Mouse (Mus musculus): ENCODE measurements around the gene Sdsl. TPM values are rescaled to one million over a fixed set of nuclear protein-coding genes. Genes with fewer than 3 reads are reported as not detected.
"Not testable (repeated sequence)": the region's sequence is repeated elsewhere in the genome, so short reads cannot be mapped to it uniquely, and the experiment has no call there.

Sdsl gene
- polyA plus RNA-seq, 1 experiment: 0.69 TPM

- H3K4me3 ChIP-seq (ENCODE audit: insufficient read depth, poor library complexity, severe bottlenecking): no peak overlapping the region
- peaks cover 25% of the 10 kb centered on the region for H3K79me2 ChIP-seq (ENCODE audit: control insufficient read depth, insufficient read depth)
Observed at GRCm38 (mm10) chr5:120505368-120505767, 32.8 kb upstream of the Sdsl start.

GRCm38 (mm10) chr5:120503144-120503795 lies 30.7 kb upstream of the Sdsl start, which contains the start of gene Plbd2:
Gene Plbd2 (minus strand): TSS chr5:120503625.
- Histone ChIP-seq H3K27me3 (ENCODE audit: control insufficient read depth, insufficient read depth, insufficient read length) (no peaks in the 10 kb centered on the region), H3K4me3 (ENCODE audit: insufficient read depth, poor library complexity, severe bottlenecking) (peak within 1 kb of the TSS; percentile 64), H3K79me3 (ENCODE audit: low read depth) (peaks cover 14% of the 10 kb centered on the region), H3K36me3 (ENCODE audit: control insufficient read depth, insufficient read depth) (no peaks in the 10 kb centered on the region), H3ac (ENCODE audit: control insufficient read depth, insufficient read length, low read depth) (peak within 1 kb of the TSS; percentile 73), H3K79me2 (ENCODE audit: control insufficient read depth, insufficient read depth) (peaks cover 25% of the 10 kb centered on the region)
- TF ChIP-seq CEBPB (IDR thresholded peaks at IDR 0.05; ENCODE audit: low read depth): no peak
- TF ChIP-seq CTCF (IDR thresholded peaks at IDR 0.05; ENCODE audit: control insufficient read depth, insufficient read depth, insufficient read length): no peak
- no peak for TF ChIP-seq FOSL1 (IDR thresholded peaks at IDR 0.05; ENCODE audit: insufficient read depth, low read length, poor library complexity, severe bottlenecking)
- TF ChIP-seq MYOD1 (IDR thresholded peaks at IDR 0.05; ENCODE audit: control insufficient read depth, insufficient read length, low read depth): no peak
- TF ChIP-seq USF1 (IDR thresholded peaks at IDR 0.05; ENCODE audit: low read depth): peak; percentile 81
- no peak for TF ChIP-seq MYOG (IDR thresholded peaks at IDR 0.05; ENCODE audit: control insufficient read depth, extremely low read depth, insufficient read length)
- no peak for TF ChIP-seq MAX (IDR thresholded peaks at IDR 0.05)

More at GRCm38 (mm10) chr5:120505368-120505767, 32.8 kb upstream of the Sdsl start:
- Histone ChIP-seq H3K27me3 (ENCODE audit: control insufficient read depth, insufficient read depth, insufficient read length) (no peaks in the 10 kb centered on the region), H3ac (ENCODE audit: control insufficient read depth, insufficient read length, low read depth) (no peak overlapping the region), H3K79me3 (ENCODE audit: low read depth) (peaks cover 10% of the 10 kb centered on the region), H3K36me3 (ENCODE audit: control insufficient read depth, insufficient read depth) (no peaks in the 10 kb centered on the region)
- TF ChIP-seq CTCF (IDR thresholded peaks at IDR 0.05; ENCODE audit: control insufficient read depth, insufficient read depth, insufficient read length) (peak; percentile 94), MAX (IDR thresholded peaks at IDR 0.05) (no peak)

DNA sequence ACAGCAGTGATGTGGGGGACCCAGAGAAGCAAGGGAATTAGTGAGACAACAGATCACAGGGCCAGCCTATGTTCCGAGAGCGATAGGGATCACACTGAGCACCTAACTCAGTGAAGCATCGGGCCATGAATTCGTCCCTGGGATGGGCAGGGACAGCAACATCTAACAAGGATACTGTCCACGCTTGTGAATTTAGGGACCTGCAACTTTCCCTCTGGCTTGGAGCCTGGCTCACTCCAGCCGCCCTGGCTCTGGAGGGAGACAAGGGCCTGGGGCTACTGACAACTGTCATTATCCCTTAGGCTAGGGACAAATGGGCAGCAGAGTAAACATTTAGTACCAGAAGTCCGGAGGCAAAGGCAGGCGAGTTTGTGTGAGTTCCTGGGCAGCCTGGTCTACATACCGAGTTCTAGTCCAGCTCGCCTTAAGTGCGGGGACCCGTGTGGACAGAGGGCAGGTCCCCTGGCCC lies 30.1 kb upstream of the Sdsl start:
- TF ChIP-seq USF1 (IDR thresholded peaks at IDR 0.05; ENCODE audit: low read depth) (no peak), MAX (IDR thresholded peaks at IDR 0.05) (no peak), CTCF (IDR thresholded peaks at IDR 0.05; ENCODE audit: control insufficient read depth, insufficient read depth, insufficient read length) (no peak), MYOG (IDR thresholded peaks at IDR 0.05; ENCODE audit: control insufficient read depth, extremely low read depth, insufficient read length) (no peak), FOSL1 (IDR thresholded peaks at IDR 0.05; ENCODE audit: insufficient read depth, low read length, poor library complexity, severe bottlenecking) (no peak), CEBPB (IDR thresholded peaks at IDR 0.05; ENCODE audit: low read depth) (no peak), MYOD1 (IDR thresholded peaks at IDR 0.05; ENCODE audit: control insufficient read depth, insufficient read length, low read depth) (no peak)
- Histone ChIP-seq H3K79me3 (ENCODE audit: low read depth) (peaks cover 14% of the 10 kb centered on the region), H3K79me2 (ENCODE audit: control insufficient read depth, insufficient read depth) (peaks cover 25% of the 10 kb centered on the region), H3K4me3 (ENCODE audit: insufficient read depth, poor library complexity, severe bottlenecking) (peak overlapping the region; percentile 64), H3ac (ENCODE audit: control insufficient read depth, insufficient read length, low read depth) (peak overlapping the region; percentile 73), H3K36me3 (ENCODE audit: control insufficient read depth, insufficient read depth) (peaks cover under 1% of the 10 kb centered on the region), H3K27me3 (ENCODE audit: control insufficient read depth, insufficient read depth, insufficient read length) (no peaks in the 10 kb centered on the region)

GRCm38 (mm10) chr5:120502147-120502621 lies 29.6 kb upstream of the Sdsl start:
- Histone ChIP-seq H3K36me3 (ENCODE audit: control insufficient read depth, insufficient read depth) (peaks cover 3% of the 10 kb centered on the region), H3K79me3 (ENCODE audit: low read depth) (peaks cover 14% of the 10 kb centered on the region), H3ac (ENCODE audit: control insufficient read depth, insufficient read length, low read depth) (no peak overlapping the region), H3K79me2 (ENCODE audit: control insufficient read depth, insufficient read depth) (peaks cover 25% of the 10 kb centered on the region), H3K27me3 (ENCODE audit: control insufficient read depth, insufficient read depth, insufficient read length) (no peaks in the 10 kb centered on the region), H3K4me3 (ENCODE audit: insufficient read depth, poor library complexity, severe bottlenecking) (peak overlapping the region; percentile 64)
- TF ChIP-seq MAX (IDR thresholded peaks at IDR 0.05): no peak
- TF ChIP-seq CEBPB (IDR thresholded peaks at IDR 0.05; ENCODE audit: low read depth): no peak
- no peak for TF ChIP-seq MYOD1 (IDR thresholded peaks at IDR 0.05; ENCODE audit: control insufficient read depth, insufficient read length, low read depth)
- no peak for TF ChIP-seq USF1 (IDR thresholded peaks at IDR 0.05; ENCODE audit: low read depth)
- no peak for TF ChIP-seq FOSL1 (IDR thresholded peaks at IDR 0.05; ENCODE audit: insufficient read depth, low read length, poor library complexity, severe bottlenecking)
- TF ChIP-seq MYOG (IDR thresholded peaks at IDR 0.05; ENCODE audit: control insufficient read depth, extremely low read depth, insufficient read length): no peak
- TF ChIP-seq CTCF (IDR thresholded peaks at IDR 0.05; ENCODE audit: control insufficient read depth, insufficient read depth, insufficient read length): no peak

DNA sequence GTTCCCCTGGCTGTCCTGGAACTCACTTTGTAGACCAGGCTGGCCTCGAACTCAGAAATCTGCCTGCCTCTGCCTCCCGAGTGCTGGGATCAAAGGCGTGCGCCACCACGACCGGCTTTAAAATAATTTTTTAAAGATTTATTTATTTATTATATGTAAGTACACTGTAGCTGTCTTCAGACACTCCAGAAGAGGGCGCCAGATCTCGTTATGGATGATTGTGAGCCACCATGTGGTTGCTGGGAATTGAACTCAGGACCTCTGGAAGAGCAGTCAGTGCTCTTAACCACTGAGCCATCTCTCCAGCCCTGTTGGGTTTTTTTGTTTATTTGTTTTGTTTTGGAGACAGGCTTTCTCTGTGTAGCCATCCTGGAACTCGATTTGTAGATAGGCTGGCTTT lies 28.0 kb upstream of the Sdsl start:
- not testable (repeated sequence) for H3K4me3 ChIP-seq (ENCODE audit: insufficient read depth, poor library complexity, severe bottlenecking); H3K27me3 ChIP-seq (ENCODE audit: control insufficient read depth, insufficient read depth, insufficient read length); H3K36me3 ChIP-seq (ENCODE audit: control insufficient read depth, insufficient read depth); H3ac ChIP-seq (ENCODE audit: control insufficient read depth, insufficient read length, low read depth)
- Histone ChIP-seq H3K79me2 (ENCODE audit: control insufficient read depth, insufficient read depth) (peaks cover 25% of the 10 kb centered on the region), H3K79me3 (ENCODE audit: low read depth) (peaks cover 14% of the 10 kb centered on the region)

GRCm38 (mm10) chr5:120499202-120499601 lies 26.6 kb upstream of the Sdsl start:
- Histone ChIP-seq H3K36me3 (ENCODE audit: control insufficient read depth, insufficient read depth) (peaks cover 3% of the 10 kb centered on the region), H3ac (ENCODE audit: control insufficient read depth, insufficient read length, low read depth) (no peak overlapping the region), H3K79me3 (ENCODE audit: low read depth) (peaks cover 14% of the 10 kb centered on the region), H3K79me2 (ENCODE audit: control insufficient read depth, insufficient read depth) (peaks cover 25% of the 10 kb centered on the region), H3K4me3 (ENCODE audit: insufficient read depth, poor library complexity, severe bottlenecking) (no peak overlapping the region), H3K27me3 (ENCODE audit: control insufficient read depth, insufficient read depth, insufficient read length) (no peaks in the 10 kb centered on the region)
- TF ChIP-seq MYOG (IDR thresholded peaks at IDR 0.05; ENCODE audit: control insufficient read depth, extremely low read depth, insufficient read length): no peak
- no peak for TF ChIP-seq FOSL1 (IDR thresholded peaks at IDR 0.05; ENCODE audit: insufficient read depth, low read length, poor library complexity, severe bottlenecking)
- no peak for TF ChIP-seq MAX (IDR thresholded peaks at IDR 0.05)
- TF ChIP-seq USF1 (IDR thresholded peaks at IDR 0.05; ENCODE audit: low read depth): no peak
- no peak for TF ChIP-seq MYOD1 (IDR thresholded peaks at IDR 0.05; ENCODE audit: control insufficient read depth, insufficient read length, low read depth)
- no peak for TF ChIP-seq CTCF (IDR thresholded peaks at IDR 0.05; ENCODE audit: control insufficient read depth, insufficient read depth, insufficient read length)
- TF ChIP-seq CEBPB (IDR thresholded peaks at IDR 0.05; ENCODE audit: low read depth): no peak
